Mouse (Mus musculus): ENCODE results near the gene Sprr2h.

The Sprr2h gene

GRCm38 (mm10) chr3:92385385-92385784 lies at the start of gene Sprr2h:
Sprr2h (plus strand) TSS chr3:92385685.
- in situ Hi-C loops (cut with MboI; ENCODE audit: unreplicated experiment in 2 of 2): no loop called here

GRCm38 (mm10) chr3:92336278-92336677 lies 49.2 kb upstream of the Sprr2h start:
- in situ Hi-C loops (cut with MboI; ENCODE audit: unreplicated experiment in 2 of 2): no loop called here

GRCm38 (mm10) chr3:92338840-92339239 lies 46.6 kb upstream of the Sprr2h start, which contains the start of gene Sprr2d:
Sprr2d (plus strand) TSS chr3:92339140.
- in situ Hi-C loops (cut with MboI; ENCODE audit: unreplicated experiment in 2 of 2): no loop called here

GRCm38 (mm10) chr3:92351843-92352242 lies 33.6 kb upstream of the Sprr2h start, which contains the start of gene Sprr2e:
Sprr2e (plus strand) TSS chr3:92352143.
- in situ Hi-C loops (cut with MboI; ENCODE audit: unreplicated experiment in 2 of 2): no loop called here

GRCm38 (mm10) chr3:92361619-92362018 lies 23.9 kb upstream of the Sprr2h start:
- in situ Hi-C loops (cut with MboI; ENCODE audit: unreplicated experiment in 2 of 2): no loop called here

- in situ Hi-C loops (cut with MboI; ENCODE audit: unreplicated experiment in 2 of 2): no loop called here
Measured at GRCm38 (mm10) chr3:92364887-92365286, 20.6 kb upstream of the Sprr2h start, which contains the start of gene Sprr2f. Sprr2f (plus strand) TSS chr3:92365187.

- in situ Hi-C loops (cut with MboI; ENCODE audit: unreplicated experiment in 2 of 2): no loop called here
Measured at GRCm38 (mm10) chr3:92373613-92374012, 11.9 kb upstream of the Sprr2h start.

- in situ Hi-C loops (cut with MboI; ENCODE audit: unreplicated experiment in 2 of 2): no loop called here
Measured at GRCm38 (mm10) chr3:92394301-92394700, 8.8 kb downstream of the Sprr2h start.

GRCm38 (mm10) chr3:92407691-92408090 lies 22.2 kb downstream of the Sprr2h start, which contains the start of gene Sprr2i:
Sprr2i (plus strand) TSS chr3:92407991.
- in situ Hi-C loops (cut with MboI; ENCODE audit: unreplicated experiment in 2 of 2): no loop called here

- in situ Hi-C loops (cut with MboI; ENCODE audit: unreplicated experiment in 2 of 2): no loop called here
Measured at GRCm38 (mm10) chr3:92417782-92418181, 32.3 kb downstream of the Sprr2h start, which contains the start of gene Sprr2j-ps. Sprr2j-ps (plus strand) TSS chr3:92418082.

GRCm38 (mm10) chr3:92429323-92429722 lies 43.8 kb downstream of the Sprr2h start, which contains the start of gene Gm9774:
Gm9774 (minus strand) TSS chr3:92429423.
- in situ Hi-C loops (cut with MboI; ENCODE audit: unreplicated experiment in 2 of 2): no loop called here

GRCm38 (mm10) chr3:92432282-92432681 lies 46.8 kb downstream of the Sprr2h start, which contains the start of gene Sprr2k:
Sprr2k (plus strand) TSS chr3:92432582.
- in situ Hi-C loops (cut with MboI; ENCODE audit: unreplicated experiment in 2 of 2): no loop called here

All from v-Abl transformed pro-B cells (cell line).